Mouse (Mus musculus) limb, embryonic 12.5 days (tissue): Measurements from ENCODE around the gene Rin2. TPM values are rescaled to one million over a fixed set of nuclear protein-coding genes. Genes with fewer than 3 reads are reported as not detected.

Source experiments
- ATAC-seq: fragments of 200-750 bp; cut with Nextera tagmentation; 2 replicates; pipeline ENCODE4 v1.8.0; 2017; ENCODE audit warnings: low read depth, moderate TSS enrichment; ENCODE audit not compliant: insufficient number of reproducible peaks, insufficient read depth, low FRiP score, low TSS enrichment
- H3K27ac ChIP-seq: fragments of 300-500 bp; sonication (generic); 2 replicates; pipeline ENCODE4 v1.5.1; 2016; ENCODE audit warnings: mild to moderate bottlenecking, moderate library complexity
- H3K27me3 ChIP-seq: fragments of 300-500 bp; sonication (generic); 2 replicates; pipeline ENCODE4 v1.6.1; 2016; ENCODE audit warnings: mild to moderate bottlenecking, moderate library complexity
- H3K36me3 ChIP-seq: fragments of 300-500 bp; sonication (generic); 2 replicates; pipeline ENCODE4 v1.6.1; 2016; ENCODE audit warnings: mild to moderate bottlenecking, moderate library complexity
- H3K4me1 ChIP-seq: fragments of 300-500 bp; sonication (generic); replicated peaks from 2 replicates; pipeline ENCODE4 v1.6.1; 2016
- H3K4me2 ChIP-seq: fragments of 300-500 bp; sonication (generic); 2 replicates; pipeline ENCODE4 v1.6.1; 2016; ENCODE audit warnings: mild to moderate bottlenecking, moderate library complexity
- H3K4me3 ChIP-seq: fragments of 300-500 bp; sonication (generic); replicated peaks from 2 replicates; pipeline ENCODE4 v1.5.1; 2016; ENCODE audit warnings: mild to moderate bottlenecking
- H3K9ac ChIP-seq: fragments of 300-500 bp; sonication (generic); replicated peaks from 2 replicates; pipeline ENCODE4 v1.6.1; 2016; ENCODE audit warnings: mild to moderate bottlenecking, moderate library complexity
- H3K9me3 ChIP-seq: fragments of 300-500 bp; sonication (generic); 2 replicates; pipeline ENCODE4 v1.6.1; 2016; ENCODE audit warnings: mild to moderate bottlenecking, moderate library complexity
- WGBS: fragments of 180-500 bp; shearing (Covaris S2); methylation state at CpG from one replicate; pipeline ENCODE4 v1.1.7; 2016; 5-methylcytosine and 5-hydroxymethylcytosine counted together
- polyA plus RNA-seq: library from polyadenylated mRNA; unstranded; fragments of >200 nt; fragmentation: Nextera tagmentation; extraction: Ambion mirVana; gene quantifications from 2 replicates; pipeline ENCODE4 v1.2.1, GENCODE M21; 2016

The Rin2 gene
- polyA plus RNA-seq, 1 experiment from 2014 or later = 34.9 TPM

GRCm38 (mm10) chr2:145794318-145794954 lies 119.4 kb downstream of the Rin2 start:
- no peak overlapping the region for H3K4me3 ChIP-seq
- H3K4me1 ChIP-seq = 0 out of 2 replicates have a peak, but pooled peaks cover 4% of the 10 kb centered on the region
- no peak overlapping the region for H3K4me2 ChIP-seq
- H3K9me3 ChIP-seq = no peaks in the 10 kb centered on the region
- H3K36me3 ChIP-seq = 0 out of 2 replicates have a peak, but pooled peaks cover 3% of the 10 kb centered on the region
- no peak for ATAC-seq
- 32% methylated on average over 5 of the region's 5 CpGs for WGBS
- no peak overlapping the region for H3K27ac ChIP-seq
- H3K9ac ChIP-seq = no peak overlapping the region
- H3K27me3 ChIP-seq = no peaks in the 10 kb centered on the region

GRCm38 (mm10) chr2:145797851-145798250 lies 122.8 kb downstream of the Rin2 start:
- 78% methylated on average over 1 of the region's 1 CpGs for WGBS
- Histone ChIP-seq H3K27ac (no peak overlapping the region), H3K27me3 (no peaks in the 10 kb centered on the region), H3K4me3 (no peak overlapping the region), H3K9me3 (no peaks in the 10 kb centered on the region), H3K4me1 (0 out of 2 replicates have a peak, but pooled peaks cover 4% of the 10 kb centered on the region), H3K36me3 (0 out of 2 replicates have a peak, but pooled peaks cover 3% of the 10 kb centered on the region), H3K4me2 (no peak overlapping the region), H3K9ac (no peak overlapping the region)
- no peak for ATAC-seq

- no peak overlapping the region for H3K9ac ChIP-seq
- H3K4me2 ChIP-seq = no peak overlapping the region
- H3K4me3 ChIP-seq = no peak overlapping the region
- no peak overlapping the region for H3K27ac ChIP-seq
- ATAC-seq = no peak
- 0 out of 2 replicates have a peak, but pooled peaks cover 4% of the 10 kb centered on the region for H3K4me1 ChIP-seq
- H3K27me3 ChIP-seq = no peaks in the 10 kb centered on the region
- WGBS = 83% methylated on average over 3 of the region's 3 CpGs
- no peaks in the 10 kb centered on the region for H3K9me3 ChIP-seq
- H3K36me3 ChIP-seq = 0 out of 2 replicates have a peak, but pooled peaks cover 3% of the 10 kb centered on the region
Observed at GRCm38 (mm10) chr2:145798954-145799353, 123.9 kb downstream of the Rin2 start.

- Histone ChIP-seq H3K9ac (no peak overlapping the region), H3K27ac (no peak overlapping the region), H3K9me3 (peaks cover 16% of the 10 kb centered on the region), H3K4me2 (no peak overlapping the region), H3K36me3 (0 out of 2 replicates have a peak, but pooled peaks cover 9% of the 10 kb centered on the region), H3K27me3 (no peaks in the 10 kb centered on the region), H3K4me1 (no peaks in the 10 kb centered on the region), H3K4me3 (no peak overlapping the region)
- 47% methylated on average over 9 of the region's 9 CpGs for WGBS
- ATAC-seq = no peak
Observed at GRCm38 (mm10) chr2:145801322-145802052, 126.5 kb downstream of the Rin2 start.

- Histone ChIP-seq H3K4me2 (no peak overlapping the region), H3K9ac (no peak overlapping the region), H3K4me3 (no peak overlapping the region), H3K27me3 (no peaks in the 10 kb centered on the region), H3K9me3 (peaks cover 16% of the 10 kb centered on the region), H3K36me3 (0 out of 2 replicates have a peak, but pooled peaks cover 7% of the 10 kb centered on the region), H3K27ac (no peak overlapping the region), H3K4me1 (no peaks in the 10 kb centered on the region)
- ATAC-seq = no peak
- WGBS = 74% methylated on average over 2 of the region's 2 CpGs
Observed at GRCm38 (mm10) chr2:145802626-145803025, 127.6 kb downstream of the Rin2 start.

- Histone ChIP-seq H3K9me3 (peaks cover 16% of the 10 kb centered on the region), H3K9ac (no peak overlapping the region), H3K36me3 (0 out of 2 replicates have a peak, but pooled peaks cover 6% of the 10 kb centered on the region), H3K4me2 (no peak overlapping the region), H3K27me3 (no peaks in the 10 kb centered on the region), H3K27ac (no peak overlapping the region), H3K4me3 (no peak overlapping the region), H3K4me1 (no peaks in the 10 kb centered on the region)
- WGBS = 90% methylated on average over 10 of the region's 10 CpGs
- ATAC-seq = no peak
Observed at GRCm38 (mm10) chr2:145803822-145804342, 128.9 kb downstream of the Rin2 start.

GRCm38 (mm10) chr2:145804524-145804923 lies 129.5 kb downstream of the Rin2 start:
- no peak for ATAC-seq
- H3K9ac ChIP-seq = no peak overlapping the region
- H3K4me3 ChIP-seq = no peak overlapping the region
- H3K4me1 ChIP-seq = no peaks in the 10 kb centered on the region
- H3K27me3 ChIP-seq = no peaks in the 10 kb centered on the region
- H3K9me3 ChIP-seq = peaks cover 16% of the 10 kb centered on the region
- 0 out of 2 replicates have a peak, but pooled peaks cover 6% of the 10 kb centered on the region for H3K36me3 ChIP-seq
- WGBS = 90% methylated on average over 6 of the region's 6 CpGs
- no peak overlapping the region for H3K27ac ChIP-seq
- H3K4me2 ChIP-seq = no peak overlapping the region

GRCm38 (mm10) chr2:145807276-145807675 lies 132.3 kb downstream of the Rin2 start:
- 73% methylated on average over 2 of the region's 2 CpGs for WGBS
- Histone ChIP-seq H3K9ac (no peak overlapping the region), H3K4me2 (no peak overlapping the region), H3K27me3 (no peaks in the 10 kb centered on the region), H3K4me1 (no peaks in the 10 kb centered on the region), H3K4me3 (no peak overlapping the region), H3K36me3 (0 out of 2 replicates have a peak, but pooled peaks cover 6% of the 10 kb centered on the region), H3K9me3 (peaks cover 16% of the 10 kb centered on the region), H3K27ac (no peak overlapping the region)
- no peak for ATAC-seq

- Histone ChIP-seq H3K27ac (no peak overlapping the region), H3K27me3 (no peaks in the 10 kb centered on the region), H3K4me2 (no peak overlapping the region), H3K9ac (no peak overlapping the region), H3K36me3 (0 out of 2 replicates have a peak, but pooled peaks cover 6% of the 10 kb centered on the region), H3K4me1 (no peaks in the 10 kb centered on the region), H3K4me3 (no peak overlapping the region), H3K9me3 (peaks cover 16% of the 10 kb centered on the region)
- no peak for ATAC-seq
- WGBS = 94% methylated on average over 2 of the region's 2 CpGs
Observed at GRCm38 (mm10) chr2:145808251-145808650, 133.2 kb downstream of the Rin2 start.

- no peak overlapping the region for H3K4me2 ChIP-seq
- no peaks in the 10 kb centered on the region for H3K4me1 ChIP-seq
- 0 out of 2 replicates have a peak, but pooled peaks cover 6% of the 10 kb centered on the region for H3K36me3 ChIP-seq
- no peak overlapping the region for H3K9ac ChIP-seq
- no peak overlapping the region for H3K27ac ChIP-seq
- no peak for ATAC-seq
- no peaks in the 10 kb centered on the region for H3K27me3 ChIP-seq
- peaks cover 16% of the 10 kb centered on the region for H3K9me3 ChIP-seq
- no peak overlapping the region for H3K4me3 ChIP-seq
- WGBS = 90% methylated on average over 6 of the region's 6 CpGs
Observed at GRCm38 (mm10) chr2:145808667-145809066, 133.7 kb downstream of the Rin2 start.

- ATAC-seq = no peak
- H3K36me3 ChIP-seq = no peaks in the 10 kb centered on the region
- no peaks in the 10 kb centered on the region for H3K27me3 ChIP-seq
- no peaks in the 10 kb centered on the region for H3K4me1 ChIP-seq
- no peak overlapping the region for H3K4me2 ChIP-seq
- no peak overlapping the region for H3K27ac ChIP-seq
- WGBS = 58% methylated on average over 5 of the region's 5 CpGs
- no peak overlapping the region for H3K4me3 ChIP-seq
- no peak overlapping the region for H3K9ac ChIP-seq
- H3K9me3 ChIP-seq = peaks cover 11% of the 10 kb centered on the region
Observed at GRCm38 (mm10) chr2:145810676-145811075, 135.7 kb downstream of the Rin2 start.
